Mouse (Mus musculus) stomach, postnatal 0 days (tissue): ENCODE results near the gene Ccdc148.

Experiments
- CTCF ChIP-seq: IDR thresholded peaks from 2 replicates; pipeline ENCODE4 v1.5.1; 2016; ENCODE audit warnings: antibody characterized with exemption, low read depth, mild to moderate bottlenecking, moderate library complexity
- EP300 ChIP-seq: optimal IDR thresholded peaks from 2 replicates; pipeline ENCODE3; 2016; ENCODE audit warnings: antibody characterized with exemption

DNA sequence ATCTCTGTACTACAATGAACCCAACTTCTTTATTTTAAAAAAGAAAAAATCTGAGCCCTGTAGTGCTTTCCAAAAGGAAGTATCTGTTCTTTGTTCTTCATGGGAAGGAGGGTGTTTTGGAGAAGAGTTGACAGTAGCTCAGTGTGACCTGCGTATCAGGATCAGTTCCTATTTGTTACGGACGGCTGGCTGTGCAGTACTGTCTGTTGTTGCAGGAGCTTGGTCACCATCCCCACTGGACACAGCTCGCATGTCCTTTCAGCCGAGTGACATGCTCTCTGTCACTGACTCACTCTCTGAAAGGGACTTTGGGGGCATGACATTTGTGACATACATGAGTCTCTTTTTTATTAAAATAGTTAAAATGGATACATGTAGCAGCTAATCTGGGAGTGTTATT, 47.2 kb upstream of the Ccdc148 start:
- no peak for TF ChIP-seq CTCF
- TF ChIP-seq EP300, result no peak
